Mouse (Mus musculus): Measurements from ENCODE around the gene Nt5dc2.

DNA sequence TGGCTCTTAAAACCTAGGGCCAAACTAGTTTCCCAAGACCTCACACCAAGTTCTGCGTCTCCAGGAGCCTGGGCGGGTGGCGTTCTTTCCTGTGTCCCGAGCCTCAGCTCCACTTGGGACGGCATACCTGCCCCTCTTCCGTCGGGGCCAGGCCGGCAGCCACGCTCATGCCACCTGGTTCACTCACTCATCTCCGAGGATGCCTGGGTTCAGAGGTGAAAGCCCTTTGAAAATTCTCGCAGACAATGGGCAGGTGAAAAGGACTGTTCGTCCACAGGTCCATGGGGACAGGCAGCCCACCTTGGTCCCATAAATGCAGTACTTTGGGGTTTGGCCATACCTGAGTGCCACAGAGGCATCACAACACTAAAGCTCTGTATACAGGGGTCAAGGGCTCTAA, 53.3 kb downstream of the Nt5dc2 start:
- TF ChIP-seq CTCF (conservative IDR thresholded peaks at IDR 0.05 in 1 of 2, IDR thresholded peaks at IDR 0.05 in 1 of 2; ENCODE audit: low read depth in 2 of 2, low read length in 2 of 2): no peak
- TF ChIP-seq KAT2A (IDR thresholded peaks at IDR 0.05; ENCODE audit: insufficient replicate concordance, low read length): no peak
- TF ChIP-seq ZKSCAN1 (IDR thresholded peaks at IDR 0.05; ENCODE audit: borderline replicate concordance, low read depth, low read length): no peak
- no peak for TF ChIP-seq EP300 (IDR thresholded peaks at IDR 0.05; ENCODE audit: low read length)
- no peak for TF ChIP-seq BHLHE40 (IDR thresholded peaks at IDR 0.05; ENCODE audit: low read depth, low read length)
- no peak for TF ChIP-seq E2F4 (IDR thresholded peaks at IDR 0.05; ENCODE audit: insufficient replicate concordance, low read depth, low read length)
- TF ChIP-seq UBTF (IDR thresholded peaks at IDR 0.05; ENCODE audit: low read depth, low read length): no peak
- no peak for TF ChIP-seq MAX (IDR thresholded peaks at IDR 0.05; ENCODE audit: low read length)
- no peak for TF ChIP-seq TCF12 (IDR thresholded peaks at IDR 0.05; ENCODE audit: low read depth, low read length)

Data from CH12.LX (cell line).